Mouse (Mus musculus) kidney, embryonic 15.5 days (tissue): ENCODE measurements around the gene Fam178b. TPM values are rescaled to one million over a fixed set of nuclear protein-coding genes. Genes with fewer than 3 reads are reported as not detected.
"Not testable (repeated sequence)": the region's sequence is repeated elsewhere in the genome, so short reads cannot be mapped to it uniquely, and the experiment has no call there.

ENCODE experiments used
- ATAC-seq: fragments of 200-750 bp; cut with Nextera tagmentation; replicated peaks from 2 replicates; pipeline ENCODE4 v1.8.0; 2017; ENCODE audit warnings: moderate TSS enrichment; ENCODE audit not compliant: low FRiP score
- H3K27ac ChIP-seq: fragments of 300-500 bp; sonication (generic); 2 replicates; pipeline ENCODE4 v1.5.1; 2015; ENCODE audit warnings: mild to moderate bottlenecking, inconsistent platforms
- H3K27me3 ChIP-seq: fragments of 300-500 bp; sonication (generic); 2 replicates; pipeline ENCODE4 v1.6.1; 2015; ENCODE audit warnings: inconsistent platforms
- H3K36me3 ChIP-seq: fragments of 300-500 bp; sonication (generic); 2 replicates; pipeline ENCODE4 v1.6.1; 2015; ENCODE audit warnings: inconsistent platforms
- H3K4me1 ChIP-seq: fragments of 300-500 bp; sonication (generic); 2 replicates; pipeline ENCODE4 v1.6.1; 2015; ENCODE audit warnings: inconsistent platforms
- H3K4me2 ChIP-seq: fragments of 300-500 bp; sonication (generic); 2 replicates; pipeline ENCODE4 v1.6.1; 2015; ENCODE audit warnings: moderate library complexity, mild to moderate bottlenecking, inconsistent platforms
- H3K4me3 ChIP-seq: fragments of 300-500 bp; sonication (generic); replicated peaks from 2 replicates; pipeline ENCODE4 v1.5.1; 2015; ENCODE audit warnings: mild to moderate bottlenecking, inconsistent platforms
- H3K9ac ChIP-seq: fragments of 300-500 bp; sonication (generic); 2 replicates; pipeline ENCODE4 v1.6.1; 2015; ENCODE audit warnings: mild to moderate bottlenecking, inconsistent platforms
- H3K9me3 ChIP-seq: fragments of 300-500 bp; sonication (generic); replicated peaks from 2 replicates; pipeline ENCODE4 v1.6.1; 2016; ENCODE audit warnings: inconsistent platforms
- WGBS: fragments of 180-500 bp; shearing (Covaris S2); methylation state at CpG from one replicate; pipeline ENCODE4 v1.1.7; 2015; ENCODE audit warnings: mixed read lengths; 5-methylcytosine and 5-hydroxymethylcytosine counted together
- polyA plus RNA-seq: library from polyadenylated mRNA; unstranded; fragments of >200 nt; fragmentation: Nextera tagmentation; extraction: Ambion mirVana; gene quantifications from 2 replicates; pipeline ENCODE4 v1.2.1, GENCODE M21; 2015

Fam178b gene
- polyA plus RNA-seq, 1 experiment from 2014 or later, result 1.3 TPM

DNA sequence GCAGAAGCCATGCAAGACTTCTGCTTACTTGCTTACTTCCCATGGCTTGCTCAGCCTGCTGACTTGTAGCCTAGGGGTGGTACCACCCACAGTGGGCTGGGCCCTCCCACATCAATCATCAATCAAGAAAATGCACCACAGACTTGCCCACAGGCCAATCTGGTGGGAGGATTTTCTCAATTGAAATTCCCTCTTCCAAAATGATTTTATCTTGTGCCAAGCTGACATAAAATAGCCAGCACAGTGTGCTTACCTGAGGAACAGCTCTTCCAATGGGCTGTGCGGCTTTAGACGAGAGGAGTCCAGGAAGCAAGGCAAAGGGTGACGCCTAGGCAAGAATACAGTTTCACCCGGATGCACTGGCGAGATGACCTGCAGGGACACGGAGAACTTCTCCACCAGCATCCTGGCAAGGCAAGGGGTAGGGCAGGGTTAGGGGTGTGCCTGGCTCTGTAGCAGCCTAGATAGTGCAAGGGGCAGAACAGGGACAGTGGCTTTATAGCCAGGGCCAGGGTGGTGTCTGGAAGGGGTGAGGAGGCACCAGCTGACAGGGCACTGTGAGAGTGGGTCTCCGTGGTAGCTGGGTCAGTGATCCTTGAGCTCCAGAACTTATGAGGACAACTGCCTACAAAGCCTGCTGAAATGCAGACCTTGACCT lies 38.9 kb downstream of the Fam178b start:
- Histone ChIP-seq H3K27ac (no peak overlapping the region), H3K4me1 (peaks cover 10% of the 10 kb centered on the region), H3K9ac (no peak overlapping the region), H3K27me3 (no peaks in the 10 kb centered on the region), H3K9me3 (no peaks in the 10 kb centered on the region), H3K4me3 (no peak overlapping the region), H3K4me2 (no peak overlapping the region), H3K36me3 (no peaks in the 10 kb centered on the region)
- 79% methylated on average over 7 of the region's 7 CpGs for WGBS
- ATAC-seq, result no peak

DNA sequence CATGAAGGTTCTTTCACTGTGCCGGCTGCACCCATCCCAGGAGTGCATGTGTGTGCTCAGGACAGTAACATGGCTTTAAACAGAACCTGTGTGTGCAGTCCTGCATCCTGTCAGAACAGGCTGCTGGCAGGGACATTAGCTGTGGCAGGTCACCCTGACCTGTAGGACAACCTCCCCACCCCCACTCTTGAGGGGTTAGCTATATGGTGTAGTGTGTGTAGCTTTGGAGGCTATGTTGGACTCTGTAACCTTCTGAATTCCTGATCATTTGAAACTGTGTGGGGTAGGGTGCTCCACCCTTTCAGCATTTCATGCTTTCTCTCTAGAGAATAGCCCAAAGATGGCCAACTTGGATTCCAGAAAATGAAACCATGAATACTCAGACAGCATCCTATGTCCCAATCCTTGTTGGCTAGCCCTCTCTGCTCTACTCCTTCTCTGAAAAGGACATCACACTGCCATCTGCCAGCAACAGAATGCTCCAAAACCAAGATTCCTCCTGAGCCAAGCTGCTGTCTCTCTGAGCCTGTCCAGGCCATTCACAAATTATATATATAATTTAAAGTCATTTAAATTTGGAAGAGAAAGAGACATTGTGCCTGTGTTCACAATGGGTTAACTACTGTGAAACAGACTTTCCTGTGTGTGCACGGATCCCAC lies 47.0 kb downstream of the Fam178b start:
- H3K9ac ChIP-seq, result no peak overlapping the region
- ATAC-seq, result no peak
- H3K9me3 ChIP-seq, result no peaks in the 10 kb centered on the region
- H3K4me1 ChIP-seq, result peaks cover 18% of the 10 kb centered on the region
- H3K4me3 ChIP-seq, result no peak overlapping the region
- H3K27ac ChIP-seq, result no peak overlapping the region
- no peak overlapping the region for H3K4me2 ChIP-seq
- 71% methylated on average over 2 of the region's 2 CpGs for WGBS
- H3K27me3 ChIP-seq, result no peaks in the 10 kb centered on the region
- no peaks in the 10 kb centered on the region for H3K36me3 ChIP-seq

DNA sequence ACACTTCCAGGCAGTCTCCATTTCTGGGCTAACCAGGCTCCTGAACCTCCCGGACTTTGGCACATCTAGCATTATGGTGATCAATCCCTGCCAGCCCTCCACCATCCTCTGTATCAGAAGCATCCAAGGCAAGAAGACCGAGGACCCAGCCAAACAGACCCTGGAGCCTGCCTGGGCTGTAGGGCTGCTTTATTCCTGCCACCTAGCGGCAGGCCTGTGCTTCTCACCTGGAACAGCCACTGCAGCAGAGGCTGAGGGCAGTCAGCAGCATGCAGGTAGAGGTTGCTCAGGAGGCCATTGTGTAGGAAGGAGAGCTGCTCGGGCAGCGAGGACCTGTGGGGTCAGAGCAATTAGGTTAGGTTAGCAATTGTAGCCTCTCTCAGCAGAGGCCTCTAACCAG lies 48.0 kb downstream of the Fam178b start:
- Histone ChIP-seq H3K4me1 (peaks cover 22% of the 10 kb centered on the region), H3K36me3 (no peaks in the 10 kb centered on the region)
- 8% methylated on average over 5 of the region's 5 CpGs for WGBS

DNA sequence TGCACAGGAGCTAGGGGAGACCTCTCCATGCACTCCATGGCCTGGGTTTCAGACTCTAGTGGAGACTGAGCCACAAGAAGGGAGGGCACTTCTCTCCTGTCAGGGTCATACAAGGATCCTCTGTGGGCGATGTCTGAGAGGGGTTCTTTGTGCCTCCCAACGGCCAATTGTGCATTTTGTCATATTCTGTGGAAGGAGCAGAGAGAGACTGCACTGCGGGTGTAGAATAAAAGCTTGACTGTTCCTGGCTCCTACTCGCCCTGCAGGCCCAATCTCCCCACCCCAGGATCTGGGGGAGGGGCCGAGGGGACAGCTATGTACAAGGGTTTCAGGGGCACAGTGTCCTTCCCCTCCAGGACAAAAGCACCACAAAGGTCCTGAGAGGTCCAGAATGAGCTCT lies 49.1 kb downstream of the Fam178b start:
- 69% methylated on average over 5 of the region's 5 CpGs for WGBS
- Histone ChIP-seq H3K9me3 (no peaks in the 10 kb centered on the region), H3K36me3 (no peaks in the 10 kb centered on the region), H3K27me3 (no peaks in the 10 kb centered on the region), H3K4me1 (peaks cover 26% of the 10 kb centered on the region), H3K9ac (no peak overlapping the region), H3K27ac (no peak overlapping the region), H3K4me2 (no peak overlapping the region), H3K4me3 (no peak overlapping the region)
- no peak for ATAC-seq

More for the DNA sequence above, 48.0 kb downstream of the Fam178b start:
- H3K4me2 ChIP-seq, result no peak overlapping the region
- no peak overlapping the region for H3K4me3 ChIP-seq
- ATAC-seq, result peak; percentile 84
- H3K27me3 ChIP-seq, result no peaks in the 10 kb centered on the region
- no peak overlapping the region for H3K9ac ChIP-seq
- no peaks in the 10 kb centered on the region for H3K9me3 ChIP-seq
- no peak overlapping the region for H3K27ac ChIP-seq

DNA sequence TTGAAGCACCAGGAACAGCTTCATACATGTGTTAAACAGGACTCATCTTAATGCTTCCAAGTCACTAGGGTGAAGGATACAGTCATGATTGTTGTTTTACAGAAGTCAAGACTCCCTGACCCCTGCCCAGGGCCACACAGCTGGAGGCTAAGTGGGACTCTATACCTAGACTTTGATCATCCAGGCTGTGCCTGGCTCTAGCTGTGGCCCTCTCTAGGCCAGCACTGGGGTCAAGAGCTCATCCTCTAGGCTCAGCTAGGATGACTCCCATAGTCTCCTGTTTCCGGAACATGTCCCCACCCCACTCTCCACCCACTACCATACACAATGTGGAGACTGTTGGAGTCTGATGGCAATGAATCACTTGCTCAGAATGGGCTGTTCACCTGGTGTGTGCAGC lies 50.1 kb downstream of the Fam178b start:
- Histone ChIP-seq H3K4me1 (peaks cover 32% of the 10 kb centered on the region), H3K9ac (no peak overlapping the region), H3K27ac (no peak overlapping the region), H3K4me3 (no peak overlapping the region), H3K9me3 (no peaks in the 10 kb centered on the region), H3K36me3 (no peaks in the 10 kb centered on the region), H3K27me3 (no peaks in the 10 kb centered on the region), H3K4me2 (no peak overlapping the region)
- ATAC-seq, result no peak
- 75% methylated on average over 1 of the region's 1 CpGs for WGBS

DNA sequence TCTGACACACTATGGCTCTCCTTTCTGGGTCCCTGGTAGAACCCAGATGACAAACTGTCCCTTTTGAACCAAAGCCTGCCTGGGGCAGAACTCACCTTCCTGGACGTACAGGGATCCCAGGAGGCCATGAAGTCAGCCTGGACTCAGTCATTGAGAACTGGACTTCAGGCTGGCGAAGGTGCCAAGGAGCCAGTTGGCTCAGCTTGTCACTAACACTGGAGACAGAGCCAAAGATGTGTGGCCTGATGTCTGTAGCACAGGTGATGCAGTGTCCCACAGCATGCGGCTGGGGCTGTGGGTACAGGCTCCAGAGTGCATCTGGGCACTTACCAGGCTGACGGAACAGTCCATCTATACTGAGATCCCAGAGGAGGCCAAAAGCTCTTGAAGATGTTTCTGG lies 50.9 kb downstream of the Fam178b start:
- Histone ChIP-seq H3K27me3 (no peaks in the 10 kb centered on the region), H3K36me3 (no peaks in the 10 kb centered on the region), H3K27ac (no peak overlapping the region), H3K4me3 (no peak overlapping the region), H3K4me1 (peaks cover 32% of the 10 kb centered on the region), H3K4me2 (no peak overlapping the region), H3K9me3 (no peaks in the 10 kb centered on the region), H3K9ac (no peak overlapping the region)
- WGBS, result 88% methylated on average over 4 of the region's 4 CpGs
- no peak for ATAC-seq

DNA sequence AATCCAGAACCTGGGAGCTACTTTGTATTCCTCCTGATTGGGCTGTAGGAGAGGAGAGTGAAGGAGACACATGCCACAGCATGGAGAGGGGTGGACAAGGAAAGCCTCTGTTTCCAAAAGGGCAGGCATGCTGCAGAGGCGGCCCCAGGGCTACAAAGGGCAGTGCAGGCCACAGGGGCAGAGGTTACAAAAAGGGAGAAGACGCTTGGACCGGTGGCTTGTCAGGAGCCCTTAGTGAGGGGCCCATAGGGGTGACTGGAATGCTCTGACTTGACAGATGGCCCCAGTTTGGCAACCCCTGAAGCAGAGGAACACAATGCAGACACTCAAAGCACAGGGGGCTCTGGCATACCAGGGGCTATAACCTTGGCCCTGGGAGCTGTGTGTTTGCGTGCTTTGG lies 51.6 kb downstream of the Fam178b start:
- H3K4me1 ChIP-seq, result peaks cover 28% of the 10 kb centered on the region
- H3K9me3 ChIP-seq, result no peaks in the 10 kb centered on the region
- no peaks in the 10 kb centered on the region for H3K27me3 ChIP-seq
- 37% methylated on average over 4 of the region's 4 CpGs for WGBS
- no peak overlapping the region for H3K4me3 ChIP-seq
- no peak for ATAC-seq
- H3K9ac ChIP-seq, result no peak overlapping the region
- H3K36me3 ChIP-seq, result no peaks in the 10 kb centered on the region
- H3K4me2 ChIP-seq, result no peak overlapping the region
- H3K27ac ChIP-seq, result no peak overlapping the region

DNA sequence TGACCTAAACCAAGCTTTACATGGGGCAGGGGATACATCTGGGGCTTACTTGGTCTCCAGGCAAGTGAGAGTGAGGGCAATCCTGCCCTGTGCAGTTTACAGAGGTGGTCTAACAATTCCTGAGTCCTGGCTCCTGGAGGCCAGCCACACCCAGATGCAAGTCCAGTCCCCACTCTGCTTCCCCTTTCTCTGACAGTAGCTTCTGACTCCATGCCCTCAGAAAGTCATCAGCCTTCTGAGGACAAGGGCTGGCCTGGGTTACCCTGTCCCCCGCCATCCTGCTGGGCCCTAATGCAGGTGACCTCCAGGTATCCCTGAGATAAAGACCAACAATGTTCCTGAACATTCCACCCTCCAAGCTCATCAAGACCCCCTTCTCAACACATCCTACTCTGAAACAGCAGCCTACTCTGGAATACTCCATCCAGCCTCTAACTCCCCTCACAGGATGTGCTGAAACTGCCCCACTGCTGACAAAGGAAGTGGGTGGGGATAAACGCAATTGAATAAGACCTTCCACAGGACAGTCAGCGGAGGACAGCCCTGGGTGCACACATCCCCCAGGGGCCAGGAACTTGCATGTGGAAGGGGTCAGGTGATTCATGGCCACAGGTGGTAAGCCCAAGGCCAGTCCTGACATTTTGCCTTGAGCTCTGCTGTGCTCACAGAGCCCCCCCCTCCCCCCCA lies 52.8 kb downstream of the Fam178b start:
- WGBS, result 59% methylated on average over 3 of the region's 3 CpGs
- Histone ChIP-seq H3K27me3 (no peaks in the 10 kb centered on the region), H3K36me3 (no peaks in the 10 kb centered on the region), H3K4me3 (no peak overlapping the region), H3K9me3 (no peaks in the 10 kb centered on the region), H3K27ac (peak overlapping the region; percentile 45; the same call in 1 of the 2 replicates), H3K9ac (no peak overlapping the region), H3K4me2 (no peak overlapping the region), H3K4me1 (peaks cover 31% of the 10 kb centered on the region)
- ATAC-seq, result no peak

DNA sequence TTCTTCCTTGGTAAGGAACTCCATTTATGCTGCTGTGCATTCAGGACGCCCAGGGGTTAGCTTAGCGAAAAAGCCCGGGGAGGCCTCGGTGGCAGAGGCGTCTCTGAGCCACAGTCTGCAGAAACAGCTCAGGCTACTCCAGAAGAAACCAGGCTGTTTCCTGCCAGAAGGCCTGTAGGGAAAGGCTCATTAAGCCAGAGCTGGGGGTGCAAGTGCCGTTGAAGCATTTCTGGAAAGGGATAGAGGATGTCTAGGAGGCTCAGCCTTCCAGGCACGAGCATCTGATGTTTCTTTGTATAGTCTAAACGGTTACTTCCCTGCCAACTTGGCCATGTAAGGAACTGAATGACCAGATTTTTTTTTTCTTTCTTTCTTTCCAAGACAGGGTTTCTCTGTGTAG lies 54.4 kb downstream of the Fam178b start:
- no peak overlapping the region; the same call in 1 of the 2 replicates for H3K27ac ChIP-seq
- no peak overlapping the region for H3K4me3 ChIP-seq
- peaks cover 27% of the 10 kb centered on the region for H3K4me1 ChIP-seq
- H3K9me3 ChIP-seq, result no peaks in the 10 kb centered on the region
- no peaks in the 10 kb centered on the region for H3K36me3 ChIP-seq
- no peak overlapping the region for H3K4me2 ChIP-seq
- 52% methylated on average over 8 of the region's 8 CpGs for WGBS
- no peak overlapping the region for H3K9ac ChIP-seq
- no peaks in the 10 kb centered on the region for H3K27me3 ChIP-seq
- ATAC-seq, result no peak

DNA sequence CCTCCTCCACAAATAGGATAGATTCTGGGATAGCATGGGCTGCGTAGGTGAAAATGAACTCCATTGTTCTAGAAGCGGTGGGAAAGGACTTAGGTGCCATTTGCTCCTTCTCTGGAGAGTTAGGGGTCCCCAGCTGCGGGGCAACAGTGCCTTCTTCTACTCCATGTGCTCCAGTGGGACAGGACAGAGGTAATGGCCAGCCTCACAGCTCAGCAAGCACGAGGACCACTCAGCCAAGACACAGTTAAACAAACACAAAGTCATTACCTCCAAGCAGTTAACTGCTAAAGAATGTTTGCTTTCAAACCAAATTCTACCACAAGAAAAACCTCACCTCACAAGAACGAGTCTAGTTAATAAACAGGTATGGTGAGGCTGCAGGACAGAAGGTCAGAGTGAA lies 57.5 kb downstream of the Fam178b start:
- peak; percentile 73; the same call in 1 of the 2 replicates for ATAC-seq
- Histone ChIP-seq H3K4me1 (peaks cover 23% of the 10 kb centered on the region), H3K27me3 (no peaks in the 10 kb centered on the region), H3K27ac (peak overlapping the region; percentile 63), H3K4me2 (no peak overlapping the region), H3K36me3 (no peaks in the 10 kb centered on the region), H3K9me3 (no peaks in the 10 kb centered on the region), H3K4me3 (no peak overlapping the region), H3K9ac (no peak overlapping the region)
- 55% methylated on average over 5 of the region's 5 CpGs for whole genome bisulfite sequencing

DNA sequence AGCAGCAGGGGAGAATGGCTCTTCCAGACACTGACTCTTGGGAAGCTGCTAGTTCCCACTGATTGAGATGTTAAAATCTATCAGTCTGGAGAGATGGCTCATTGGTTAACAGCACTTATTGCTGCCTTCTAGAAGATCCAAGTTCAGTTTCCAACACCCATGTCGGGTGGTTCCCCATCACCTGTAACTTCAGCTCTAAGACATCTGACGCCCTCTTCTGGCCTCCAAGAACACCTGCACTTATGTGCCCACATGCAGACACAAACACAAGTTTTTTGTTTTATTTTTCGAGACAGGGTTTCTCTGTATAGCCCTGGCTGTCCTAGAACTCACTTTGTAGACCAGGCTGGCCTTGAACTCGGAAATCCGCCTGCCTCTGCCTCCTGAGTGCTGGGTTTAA lies 67.0 kb downstream of the Fam178b start:
- 85% methylated on average over 5 of the region's 5 CpGs for WGBS
- peaks cover 13% of the 10 kb centered on the region for H3K4me1 ChIP-seq
- not testable (repeated sequence) for ATAC-seq, H3K36me3 ChIP-seq, H3K27ac ChIP-seq, H3K9me3 ChIP-seq, H3K9ac ChIP-seq, H3K4me2 ChIP-seq, H3K4me3 ChIP-seq, H3K27me3 ChIP-seq

DNA sequence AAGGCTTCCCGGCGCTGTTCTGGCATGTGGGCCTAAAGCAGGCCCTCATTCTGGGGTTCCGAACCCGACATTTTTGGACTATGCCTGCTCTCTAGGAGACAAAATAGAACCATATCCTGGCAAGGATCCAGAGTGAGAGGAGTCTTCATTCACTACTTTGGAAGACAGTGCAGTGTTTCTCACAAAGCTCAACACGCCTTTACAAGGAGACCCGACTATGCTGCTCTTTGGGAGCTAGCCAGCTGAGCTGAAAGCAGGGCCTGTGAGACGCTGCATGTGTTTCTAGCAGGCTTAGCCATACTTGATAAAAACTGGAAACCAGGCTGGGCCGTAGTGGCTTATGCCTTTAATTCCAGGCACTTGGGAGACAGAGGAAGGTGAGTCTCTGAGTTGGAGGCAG lies 67.8 kb downstream of the Fam178b start:
- no peak overlapping the region for H3K9ac ChIP-seq
- H3K9me3 ChIP-seq, result no peaks in the 10 kb centered on the region
- H3K4me3 ChIP-seq, result no peak overlapping the region
- no peaks in the 10 kb centered on the region for H3K36me3 ChIP-seq
- H3K27me3 ChIP-seq, result no peaks in the 10 kb centered on the region
- WGBS, result 85% methylated on average over 8 of the region's 8 CpGs
- H3K4me2 ChIP-seq, result no peak overlapping the region
- H3K4me1 ChIP-seq, result peaks cover 13% of the 10 kb centered on the region
- H3K27ac ChIP-seq, result no peak overlapping the region
- no peak for ATAC-seq
